Mouse (Mus musculus) limb, embryonic 10.5 days (tissue): Measurements from ENCODE around the gene Stk39. TPM values are rescaled to one million over a fixed set of nuclear protein-coding genes. Genes with fewer than 3 reads are reported as not detected.

Source experiments
- DNase-seq: peaks from one replicate; pipeline ENCODE4 v3.0.0-alpha.2; 2017; ENCODE audit warnings: low spot score
- H3K27ac ChIP-seq: fragments of 300-500 bp; sonication (generic); 2 replicates; pipeline ENCODE4 v1.5.1; 2016; ENCODE audit warnings: mild to moderate bottlenecking
- H3K27me3 ChIP-seq: fragments of 300-500 bp; sonication (generic); 2 replicates; pipeline ENCODE4 v1.6.1; 2016; ENCODE audit warnings: low read depth, mild to moderate bottlenecking; ENCODE audit not compliant: poor library complexity, severe bottlenecking
- H3K36me3 ChIP-seq: fragments of 300-500 bp; sonication (generic); 2 replicates; pipeline ENCODE4 v1.6.1; 2016; ENCODE audit warnings: mild to moderate bottlenecking, moderate library complexity
- H3K4me1 ChIP-seq: fragments of 300-500 bp; sonication (generic); 2 replicates; pipeline ENCODE4 v1.6.1; 2016
- H3K4me3 ChIP-seq: fragments of 300-500 bp; sonication (generic); 2 replicates; pipeline ENCODE4 v1.5.1; 2016; ENCODE audit warnings: mild to moderate bottlenecking, moderate library complexity
- H3K9me3 ChIP-seq: fragments of 300-500 bp; sonication (generic); replicated peaks from 2 replicates; pipeline ENCODE4 v1.6.1; 2016; ENCODE audit warnings: mild to moderate bottlenecking
- WGBS: fragments of 180-500 bp; shearing (Covaris S2); methylation state at CpG from one replicate; pipeline ENCODE4 v1.1.7; 2016; 5-methylcytosine and 5-hydroxymethylcytosine counted together
- polyA plus RNA-seq: library from polyadenylated mRNA; unstranded; fragments of >200 nt; fragmentation: Nextera tagmentation; extraction: Ambion mirVana; gene quantifications from 2 replicates; pipeline ENCODE4 v1.2.1, GENCODE M21; 2016

Gene Stk39
- polyA plus RNA-seq, 1 experiment from 2014 or later = 22.1 TPM

DNA sequence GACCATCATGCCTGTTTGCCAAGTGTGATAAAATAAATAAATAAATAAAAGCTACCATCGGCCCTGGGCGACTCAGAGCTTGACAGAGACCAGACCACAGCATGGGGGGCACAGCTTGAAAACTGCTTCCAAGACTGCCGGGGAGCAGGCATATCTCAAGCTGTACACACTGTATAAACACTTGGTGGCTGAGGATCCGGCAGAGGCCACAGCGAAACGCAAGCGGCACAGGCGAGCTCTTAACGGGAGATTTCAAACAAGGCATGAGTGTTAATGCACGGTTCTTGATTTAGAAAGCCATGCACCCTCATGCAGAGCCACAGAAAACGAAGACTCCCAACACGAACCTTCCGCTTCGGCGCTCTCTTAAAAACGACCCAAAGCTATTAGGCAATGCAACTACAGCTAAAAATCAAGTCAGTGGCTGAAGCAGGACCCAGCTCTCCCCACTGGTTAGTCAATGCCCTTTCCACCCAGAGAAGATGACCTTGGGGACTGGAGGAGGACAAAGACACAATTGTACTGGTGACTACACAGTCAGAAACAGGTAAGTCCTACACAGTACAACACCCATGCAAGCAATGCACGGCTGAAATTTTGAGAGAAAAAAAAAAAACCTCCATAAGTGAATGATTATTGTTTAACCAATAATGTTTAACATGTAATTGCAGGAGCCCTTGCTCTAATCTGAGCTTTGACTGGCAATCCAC, 63.6 kb downstream of the Stk39 start:
- Histone ChIP-seq H3K27ac (peak overlapping the region; percentile 89), H3K4me1 (peaks cover 89% of the 10 kb centered on the region), H3K9me3 (no peaks in the 10 kb centered on the region), H3K27me3 (no peaks in the 10 kb centered on the region), H3K36me3 (peaks cover 4% of the 10 kb centered on the region; the same call in 1 of the 2 replicates), H3K4me3 (no peak overlapping the region)
- WGBS = 53% methylated on average over 17 of the region's 17 CpGs
- peak; percentile 51 for DNase-seq

- Histone ChIP-seq H3K9me3 (no peaks in the 10 kb centered on the region), H3K27me3 (no peaks in the 10 kb centered on the region), H3K27ac (peak overlapping the region; percentile 89), H3K4me1 (peaks cover 89% of the 10 kb centered on the region), H3K4me3 (no peak overlapping the region), H3K36me3 (peaks cover 4% of the 10 kb centered on the region; the same call in 1 of the 2 replicates)
- DNase-seq = no peak
- WGBS = 55% methylated on average over 12 of the region's 12 CpGs
These were observed 64.7 kb downstream of the Stk39 start for GRCm38 (mm10) chr2:68407179-68407950.

DNA sequence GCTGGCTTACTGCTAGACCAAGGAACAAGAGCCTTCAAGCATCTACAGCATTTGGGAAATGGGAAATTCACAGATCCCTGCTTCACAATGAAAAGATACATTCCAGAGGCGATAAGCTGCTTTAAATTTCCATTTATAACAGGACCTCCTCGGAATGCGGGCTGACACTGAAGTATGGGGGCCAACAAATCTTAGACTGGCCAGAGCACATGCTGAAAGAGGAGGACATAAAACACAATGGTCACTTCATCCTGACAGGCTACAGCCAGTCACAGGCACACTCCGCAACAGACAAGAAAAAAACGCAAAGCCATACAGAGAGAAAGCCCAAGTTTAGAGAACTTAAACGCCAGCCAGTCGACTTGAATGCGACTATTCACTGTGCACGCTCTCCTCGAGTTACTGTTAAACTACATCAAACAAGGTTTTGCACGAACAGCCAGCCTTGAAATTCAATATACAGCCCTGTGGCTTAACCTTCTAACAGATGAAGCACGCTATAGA, 65.4 kb downstream of the Stk39 start:
- 32% methylated on average over 12 of the region's 12 CpGs for WGBS
- DNase-seq = no peak
- no peaks in the 10 kb centered on the region for H3K9me3 ChIP-seq
- peaks cover 88% of the 10 kb centered on the region for H3K4me1 ChIP-seq
- peaks cover 4% of the 10 kb centered on the region; the same call in 1 of the 2 replicates for H3K36me3 ChIP-seq
- H3K27me3 ChIP-seq = no peaks in the 10 kb centered on the region
- no peak overlapping the region for H3K4me3 ChIP-seq
- peak overlapping the region; percentile 89 for H3K27ac ChIP-seq

GRCm38 (mm10) chr2:68405163-68405715, 66.8 kb downstream of the Stk39 start:
- H3K9me3 ChIP-seq = no peaks in the 10 kb centered on the region
- H3K36me3 ChIP-seq = peaks cover 11% of the 10 kb centered on the region; the same call in 1 of the 2 replicates
- H3K27me3 ChIP-seq = no peaks in the 10 kb centered on the region
- peak; percentile 74 for DNase-seq
- H3K4me1 ChIP-seq = peaks cover 78% of the 10 kb centered on the region
- H3K4me3 ChIP-seq = peak overlapping the region; percentile 16
- WGBS = 25% methylated on average over 16 of the region's 16 CpGs
- peak overlapping the region; percentile 89 for H3K27ac ChIP-seq

DNA sequence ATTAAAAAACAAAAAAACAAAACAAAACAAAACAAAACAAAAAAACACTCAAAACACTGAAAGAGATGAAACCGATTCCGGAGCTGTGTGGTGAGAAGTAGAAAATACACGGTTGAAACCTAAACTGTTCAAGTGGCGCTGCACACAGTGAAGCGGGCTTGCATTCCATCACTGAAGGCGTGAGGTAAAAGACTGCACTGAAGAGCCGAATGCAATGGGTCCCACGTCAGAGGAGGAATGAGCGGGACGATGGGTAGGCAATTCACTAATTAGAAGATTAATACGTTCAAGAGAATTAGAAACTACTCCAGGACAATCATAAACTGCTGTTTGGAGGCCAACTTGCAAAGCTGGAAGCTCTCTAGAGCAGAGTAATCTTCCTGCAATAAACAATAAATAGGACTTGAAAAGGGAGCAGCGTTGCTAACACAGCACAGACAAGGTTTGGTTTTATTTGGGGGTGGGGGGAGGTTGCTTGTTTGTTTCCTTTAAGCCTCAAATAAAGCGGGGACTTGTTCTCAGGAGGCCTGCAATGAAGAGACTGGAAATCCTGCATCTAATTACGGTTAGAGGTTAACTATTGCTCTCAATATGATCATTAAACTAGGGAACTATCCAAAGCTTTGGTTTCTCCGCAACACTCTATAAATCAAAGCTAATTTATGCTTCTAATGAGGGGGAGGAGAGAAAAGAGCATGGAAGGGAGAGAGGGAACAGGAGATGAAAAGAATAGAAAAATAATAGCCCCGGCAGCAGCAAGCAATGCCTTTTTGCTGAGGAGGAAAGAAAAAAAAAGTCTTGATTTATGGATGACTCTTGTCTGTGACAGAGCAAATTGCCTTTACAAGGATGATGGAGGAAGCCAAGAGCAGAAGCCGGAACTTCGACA, 67.5 kb downstream of the Stk39 start:
- WGBS = 14% methylated on average over 18 of the region's 18 CpGs
- H3K36me3 ChIP-seq = 0 out of 2 replicates have a peak, but pooled peaks cover 7% of the 10 kb centered on the region
- DNase-seq = peak; percentile 55

DNA sequence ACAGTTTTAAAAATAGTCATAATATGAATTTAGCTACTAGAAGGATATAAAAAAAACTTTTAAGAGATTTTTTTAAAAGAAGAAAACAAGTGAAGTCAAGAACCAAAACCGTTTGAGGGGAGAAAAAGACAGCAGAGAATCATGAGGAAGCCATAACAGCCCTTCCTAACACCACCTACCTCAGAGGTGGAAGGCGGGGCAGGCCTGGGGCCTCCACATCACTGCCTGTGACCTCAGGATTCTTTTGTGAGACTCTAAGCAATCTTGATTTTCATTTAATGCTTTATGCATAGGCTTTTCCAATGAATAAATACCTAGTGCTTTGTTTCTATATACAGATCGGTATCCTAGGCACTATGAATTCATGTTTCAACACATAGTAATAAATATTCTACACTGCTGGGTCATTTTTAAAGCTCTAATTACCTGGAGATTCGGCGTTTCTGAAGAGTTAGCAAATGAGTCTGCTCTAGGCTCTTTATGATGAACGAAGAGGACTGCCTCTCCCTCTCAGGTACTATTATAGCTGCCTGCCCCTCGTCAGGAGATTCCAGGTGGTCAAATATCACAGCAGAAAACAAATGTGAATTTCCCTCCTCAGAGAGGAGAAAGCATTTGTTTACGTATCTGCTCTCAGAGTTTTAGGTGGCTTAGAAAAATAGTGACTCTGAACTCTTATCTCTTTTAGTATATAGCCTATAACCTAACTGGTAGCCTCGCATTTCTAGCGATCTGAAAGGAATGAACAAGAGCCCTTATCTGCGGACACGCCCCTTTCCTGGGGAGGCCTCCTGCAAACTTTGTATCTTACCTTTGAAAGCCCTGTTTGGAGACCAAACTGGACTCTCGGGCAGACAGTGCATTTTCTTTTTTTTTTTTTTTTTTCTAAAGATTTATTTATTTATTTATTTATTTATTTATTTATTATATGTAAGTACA, 78.2 kb downstream of the Stk39 start:
- no peaks in the 10 kb centered on the region for H3K4me1 ChIP-seq
- no peaks in the 10 kb centered on the region for H3K9me3 ChIP-seq
- H3K27me3 ChIP-seq = no peaks in the 10 kb centered on the region
- peaks cover 55% of the 10 kb centered on the region for H3K36me3 ChIP-seq
- WGBS = 84% methylated on average over 13 of the region's 13 CpGs
- no peak overlapping the region for H3K4me3 ChIP-seq
- DNase-seq = no peak
- H3K27ac ChIP-seq = no peak overlapping the region

More for the DNA sequence above, 67.5 kb downstream of the Stk39 start:
- Histone ChIP-seq H3K27ac (peak overlapping the region; percentile 89), H3K27me3 (no peaks in the 10 kb centered on the region), H3K4me1 (peaks cover 71% of the 10 kb centered on the region), H3K9me3 (no peaks in the 10 kb centered on the region), H3K4me3 (peak overlapping the region; percentile 16)

- 89% methylated on average over 14 of the region's 14 CpGs for WGBS
- Histone ChIP-seq H3K4me1 (peaks cover 15% of the 10 kb centered on the region), H3K36me3 (peaks cover 41% of the 10 kb centered on the region)
These were observed 84.1 kb downstream of the Stk39 start for GRCm38 (mm10) chr2:68387824-68388582.

DNA sequence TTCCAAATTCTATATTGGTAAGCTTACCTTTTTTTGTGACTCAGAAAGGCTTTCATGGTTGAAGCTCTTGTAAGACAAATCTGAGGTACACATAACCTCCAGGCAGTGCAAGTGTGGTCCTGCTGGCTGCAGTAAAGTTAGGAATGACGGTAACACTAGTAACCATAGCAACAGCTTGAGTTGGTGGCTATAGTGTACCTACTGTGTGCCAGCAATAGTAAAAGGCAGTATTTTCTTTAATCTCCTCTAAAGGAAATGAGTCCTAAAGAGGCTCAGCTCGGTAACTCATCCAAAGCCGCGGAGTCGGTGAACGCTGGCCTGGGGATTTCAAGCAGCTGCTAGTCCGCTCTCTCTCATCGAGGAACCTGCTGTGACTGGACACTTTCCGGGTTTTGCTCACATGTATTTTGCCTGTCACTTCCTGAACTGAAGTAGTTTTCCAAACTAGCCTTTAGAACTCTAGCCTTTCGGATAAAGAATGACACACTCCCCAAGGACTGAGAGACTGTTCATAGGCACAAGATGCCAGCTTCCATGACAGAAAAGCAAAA, 85.7 kb downstream of the Stk39 start:
- peaks cover 31% of the 10 kb centered on the region for H3K4me1 ChIP-seq
- H3K27me3 ChIP-seq = no peaks in the 10 kb centered on the region
- WGBS = 88% methylated on average over 10 of the region's 10 CpGs
- no peaks in the 10 kb centered on the region for H3K9me3 ChIP-seq
- peaks cover 39% of the 10 kb centered on the region for H3K36me3 ChIP-seq
- H3K27ac ChIP-seq = no peak overlapping the region
- H3K4me3 ChIP-seq = no peak overlapping the region
- no peak for DNase-seq

More at GRCm38 (mm10) chr2:68387824-68388582, 84.1 kb downstream of the Stk39 start:
- Histone ChIP-seq H3K27me3 (no peaks in the 10 kb centered on the region), H3K4me3 (no peak overlapping the region), H3K27ac (no peak overlapping the region), H3K9me3 (no peaks in the 10 kb centered on the region)
- no peak for DNase-seq

- Histone ChIP-seq H3K27ac (no peak overlapping the region), H3K27me3 (no peaks in the 10 kb centered on the region), H3K36me3 (peaks cover 37% of the 10 kb centered on the region), H3K4me1 (peaks cover 36% of the 10 kb centered on the region), H3K9me3 (no peaks in the 10 kb centered on the region), H3K4me3 (no peak overlapping the region)
- DNase-seq = no peak
- whole genome bisulfite sequencing = 87% methylated on average over 9 of the region's 9 CpGs
These were observed 86.3 kb downstream of the Stk39 start for GRCm38 (mm10) chr2:68385654-68386312.

GRCm38 (mm10) chr2:68383964-68384363, 88.1 kb downstream of the Stk39 start:
- Histone ChIP-seq H3K36me3 (peaks cover 24% of the 10 kb centered on the region), H3K9me3 (no peaks in the 10 kb centered on the region), H3K27ac (0 out of 2 replicates have a peak overlapping the region, but pooled peaks have one; percentile 19), H3K4me1 (peaks cover 42% of the 10 kb centered on the region), H3K4me3 (no peak overlapping the region), H3K27me3 (no peaks in the 10 kb centered on the region)
- no peak for DNase-seq
- WGBS = 92% methylated on average over 4 of the region's 4 CpGs
